Mouse (Mus musculus) thymus, adult 2 months (tissue): ENCODE data around the gene Clic5. TPM values are rescaled to one million over a fixed set of nuclear protein-coding genes. Genes with fewer than 3 reads are reported as not detected.

Experiments
- DNase-seq: peaks from one replicate; pipeline ENCODE4 v3.0.0; 2021
- H3K27ac ChIP-seq: fragments of 200-500 bp; 2 replicates; pipeline ENCODE4 v1.5.1; 2012; ENCODE audit warnings: low read length, control low read depth; ENCODE audit not compliant: control insufficient read depth, insufficient read depth
- H3K27me3 ChIP-seq: fragments of 200-500 bp; 2 replicates; pipeline ENCODE4 v1.6.1; 2012; ENCODE audit warnings: mild to moderate bottlenecking, low read length, moderate library complexity, mixed read lengths; ENCODE audit not compliant: control insufficient read depth, insufficient read depth
- H3K36me3 ChIP-seq: fragments of 200-500 bp; 2 replicates; pipeline ENCODE4 v1.6.1; 2012; ENCODE audit warnings: mild to moderate bottlenecking, low read length, moderate library complexity; ENCODE audit not compliant: control insufficient read depth, insufficient read depth
- H3K4me1 ChIP-seq: fragments of 200-500 bp; replicated peaks from 2 replicates; pipeline ENCODE4 v1.6.1; 2012; ENCODE audit warnings: low read length; ENCODE audit not compliant: control insufficient read depth, insufficient read depth
- H3K4me3 ChIP-seq: fragments of 200-500 bp; 2 replicates; pipeline ENCODE4 v1.5.1; 2012; ENCODE audit warnings: mild to moderate bottlenecking, low read length, control low read depth, moderate library complexity; ENCODE audit not compliant: control insufficient read depth, insufficient read depth
- CTCF ChIP-seq: fragments of 200-500 bp; IDR thresholded peaks from 2 replicates; pipeline ENCODE4 v1.5.1; 2012; ENCODE audit warnings: mild to moderate bottlenecking, control low read depth, low read length, moderate library complexity, borderline replicate concordance; ENCODE audit not compliant: control insufficient read depth, poor library complexity, insufficient read depth; ENCODE audit errors: extremely low read depth
- POLR2A ChIP-seq: fragments of 200-500 bp; IDR thresholded peaks from 2 replicates; pipeline ENCODE4 v1.6.1; 2012; ENCODE audit warnings: mild to moderate bottlenecking, low read length, control low read depth, moderate library complexity; ENCODE audit not compliant: control insufficient read depth, poor library complexity, insufficient read depth; ENCODE audit errors: extremely low read depth
- WGBS: fragments of 180-500 bp; shearing (Covaris S2); methylation state at CpG from one replicate; pipeline ENCODE4 v1.1.7; 2018; 5-methylcytosine and 5-hydroxymethylcytosine counted together
- polyA plus RNA-seq: library from polyadenylated mRNA; depleted of rRNA; stranded (reverse); fragments of >200 nt; gene quantifications from 2 replicates; pipeline ENCODE4 v1.2.3, GENCODE M21; 2012

The Clic5 gene
- polyA plus RNA-seq, 1 experiment = 7.7 TPM

- DNase-seq = no peak
- TF ChIP-seq POLR2A = no peak
- no peak for TF ChIP-seq CTCF
- Histone ChIP-seq H3K4me1 (0 out of 2 replicates have a peak, but pooled peaks cover 8% of the 10 kb centered on the region), H3K27ac (no peak overlapping the region), H3K4me3 (no peak overlapping the region), H3K27me3 (no peaks in the 10 kb centered on the region), H3K36me3 (no peaks in the 10 kb centered on the region)
- 96% methylated on average over 7 of the region's 7 CpGs for WGBS
Observed at GRCm38 (mm10) chr17:44190246-44190645, 1.9 kb downstream of the Clic5 start.

GRCm38 (mm10) chr17:44192981-44193380, 4.6 kb downstream of the Clic5 start:
- Histone ChIP-seq H3K36me3 (no peaks in the 10 kb centered on the region), H3K4me3 (no peak overlapping the region), H3K27me3 (no peaks in the 10 kb centered on the region), H3K4me1 (0 out of 2 replicates have a peak, but pooled peaks cover 8% of the 10 kb centered on the region), H3K27ac (no peak overlapping the region)
- TF ChIP-seq POLR2A (no peak), CTCF (no peak)
- WGBS = 39% methylated on average over 3 of the region's 3 CpGs
- DNase-seq = no peak

GRCm38 (mm10) chr17:44199158-44199557, 10.8 kb downstream of the Clic5 start:
- Histone ChIP-seq H3K27ac (no peak overlapping the region), H3K4me3 (no peak overlapping the region), H3K36me3 (no peaks in the 10 kb centered on the region), H3K4me1 (no peaks in the 10 kb centered on the region), H3K27me3 (no peaks in the 10 kb centered on the region)
- 77% methylated on average over 4 of the region's 4 CpGs for WGBS
- no peak for TF ChIP-seq CTCF
- TF ChIP-seq POLR2A = no peak
- no peak for DNase-seq

- H3K4me1 ChIP-seq = no peaks in the 10 kb centered on the region
- TF ChIP-seq POLR2A (no peak), CTCF (no peak)
- H3K27me3 ChIP-seq = no peaks in the 10 kb centered on the region
- H3K27ac ChIP-seq = no peak overlapping the region
- no peak overlapping the region for H3K4me3 ChIP-seq
- DNase-seq = no peak
- no peaks in the 10 kb centered on the region for H3K36me3 ChIP-seq
- WGBS = 92% methylated on average over 5 of the region's 5 CpGs
Observed at GRCm38 (mm10) chr17:44202952-44203351, 14.6 kb downstream of the Clic5 start.

- H3K27me3 ChIP-seq = no peaks in the 10 kb centered on the region
- TF ChIP-seq POLR2A = no peak
- no peak for TF ChIP-seq CTCF
- H3K36me3 ChIP-seq = no peaks in the 10 kb centered on the region
- H3K27ac ChIP-seq = no peak overlapping the region
- WGBS = 100% methylated on average over 1 of the region's 1 CpGs
- DNase-seq = no peak
- H3K4me3 ChIP-seq = no peak overlapping the region
- H3K4me1 ChIP-seq = no peaks in the 10 kb centered on the region
Observed at GRCm38 (mm10) chr17:44204787-44205186, 16.4 kb downstream of the Clic5 start.

GRCm38 (mm10) chr17:44205562-44205961, 17.2 kb downstream of the Clic5 start:
- H3K4me3 ChIP-seq = no peak overlapping the region
- no peaks in the 10 kb centered on the region for H3K36me3 ChIP-seq
- no peaks in the 10 kb centered on the region for H3K4me1 ChIP-seq
- TF ChIP-seq CTCF = no peak
- TF ChIP-seq POLR2A = no peak
- WGBS = 94% methylated on average over 3 of the region's 3 CpGs
- no peaks in the 10 kb centered on the region for H3K27me3 ChIP-seq
- no peak overlapping the region for H3K27ac ChIP-seq
- DNase-seq = no peak

GRCm38 (mm10) chr17:44208900-44209299, 20.5 kb downstream of the Clic5 start:
- 95% methylated on average over 4 of the region's 4 CpGs for WGBS
- no peak overlapping the region for H3K27ac ChIP-seq
- H3K27me3 ChIP-seq = no peaks in the 10 kb centered on the region
- H3K4me3 ChIP-seq = no peak overlapping the region
- H3K4me1 ChIP-seq = no peaks in the 10 kb centered on the region
- H3K36me3 ChIP-seq = no peaks in the 10 kb centered on the region
- no peak for DNase-seq
- TF ChIP-seq POLR2A = no peak
- TF ChIP-seq CTCF = no peak
